Mouse (Mus musculus) bone marrow, adult 2 months (tissue): ENCODE data around the gene Rnaseh2a.

Experiments
- CTCF ChIP-seq: fragments of 200-500 bp; IDR thresholded peaks from 2 replicates; pipeline ENCODE4 v1.5.1; 2011; ENCODE audit warnings: low read length, control low read depth; ENCODE audit not compliant: control insufficient read depth, insufficient read depth
- POLR2A ChIP-seq: fragments of 200-500 bp; IDR thresholded peaks from 2 replicates; pipeline ENCODE4 v1.6.1; 2011; ENCODE audit warnings: low read depth, mild to moderate bottlenecking, control low read depth, low read length, borderline replicate concordance; ENCODE audit not compliant: control insufficient read depth

DNA sequence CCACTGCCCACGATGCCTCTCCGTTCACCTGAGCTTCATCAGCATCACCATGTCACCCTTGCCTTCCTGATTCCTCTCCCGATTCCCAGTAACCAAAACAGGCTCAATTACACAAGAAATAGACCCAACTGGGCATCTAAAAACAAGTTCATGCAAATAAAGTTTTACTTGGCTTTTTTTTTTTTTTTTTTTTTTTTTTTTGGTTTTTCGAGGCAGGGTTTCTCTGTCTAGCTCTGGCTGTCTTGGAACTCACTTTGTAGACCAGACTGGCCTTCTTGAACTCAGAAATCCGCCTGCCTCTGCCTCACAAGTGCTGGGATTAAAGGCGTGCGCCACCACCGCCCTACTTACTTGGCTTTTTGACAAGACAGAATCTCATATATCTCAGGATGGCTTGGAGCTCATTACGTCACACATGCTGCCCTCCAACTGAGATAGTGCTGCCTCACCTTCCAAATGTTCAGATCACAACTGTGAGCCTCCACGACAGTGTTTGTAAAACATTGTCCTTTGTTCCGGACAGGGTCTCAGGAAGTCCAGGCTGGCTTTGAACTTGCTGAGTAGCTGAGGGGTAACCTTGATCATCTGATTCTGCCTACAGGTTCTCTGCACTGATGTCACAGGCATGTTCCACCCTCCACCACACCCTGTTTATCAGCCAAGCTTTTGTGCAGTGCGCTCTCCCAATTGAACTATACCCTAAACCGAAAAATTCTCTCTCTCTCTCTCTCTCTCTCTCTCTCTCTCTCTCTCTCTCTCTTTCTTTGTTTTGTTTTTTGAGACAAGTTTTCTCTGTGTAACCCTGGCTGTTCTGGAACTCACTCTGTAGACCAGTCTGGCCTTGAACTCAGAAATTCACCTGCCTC is 31.7 kb downstream of the Rnaseh2a start:
- TF ChIP-seq POLR2A (no peak), CTCF (no peak)
